ENCODE assay signal across 9 mouse cellular contexts in genomic region chr4:154961911-154962310, GRCm38 (mm10). TPM values are rescaled to one million over a fixed set of nuclear protein-coding genes. Genes with fewer than 3 reads are reported as not detected.
DNase-seq lines count a peak whose midpoint lies in the region; ATAC-seq and TF ChIP-seq lines count a peak whose summit lies in the region.
"Had no signal": no experiment of that assay in that cellular context is flagged by ENCODE, and none has a peak within 500 bp of the region (broad histone marks: within the 10 kb centered on the region; RNA-seq: fewer than 3 reads in every experiment).

No protein-coding gene starts in this region.

- no peaks in the 10 kb centered on the region for H3K9me3 ChIP-seq in kidney, postnatal 0 days (replicated peaks; ENCODE audit: low read length)
- H3K9me3 ChIP-seq in heart, embryonic 15.5 days (replicated peaks) = no peaks in the 10 kb centered on the region
- H3K9me3 ChIP-seq in lung, embryonic 15.5 days = no peaks in the 10 kb centered on the region

- ATAC-seq in kidney, postnatal 0 days (replicated peaks; ENCODE audit: low FRiP score, low read depth) = no peak
- ATAC-seq in heart, embryonic 15.5 days (replicated peaks; ENCODE audit: insufficient number of reproducible peaks, insufficient read depth, low FRiP score, low read depth) = no peak
- no peak for ATAC-seq in lung, embryonic 15.5 days (ENCODE audit: borderline replicate concordance, extremely low read depth, low FRiP score, low TSS enrichment)
- no peak for ATAC-seq in megakaryocyte-erythroid progenitor cell, adult 5-6 weeks (replicated peaks; ENCODE audit: low FRiP score, low TSS enrichment, poor library complexity, severe bottlenecking)

- no peak for DNase-seq in kidney, postnatal 0 days (ENCODE audit: low spot score)
- no peak for DNase-seq in kidney, adult 8-10 months
- peak; percentile 79 to 80 for DNase-seq in spleen, adult 18-20 months
- no peak for DNase-seq in Muller cell, postnatal 12 days (ENCODE audit: inconsistent ontology term)
- no peak for DNase-seq in right cerebral cortex, adult 2 months (ENCODE audit: low spot score in 2 of 2)

- TF ChIP-seq CTCF in kidney, postnatal 0 days (IDR thresholded peaks at IDR 0.05; ENCODE audit: low read depth) = no peak

- no peak overlapping the region for H3K27ac ChIP-seq in kidney, postnatal 0 days
- H3K27ac ChIP-seq in heart, embryonic 15.5 days = no peak overlapping the region
- H3K27ac ChIP-seq in lung, embryonic 15.5 days = no peak overlapping the region
- H3K27ac ChIP-seq: macrophage had no signal

- peaks cover 41% of the 10 kb centered on the region for H3K27me3 ChIP-seq in kidney, postnatal 0 days (ENCODE audit: insufficient read depth, low read length)
- H3K27me3 ChIP-seq in heart, embryonic 15.5 days = peaks cover 65% of the 10 kb centered on the region
- peaks cover 67% of the 10 kb centered on the region for H3K27me3 ChIP-seq in lung, embryonic 15.5 days

- H3K9ac ChIP-seq in kidney, postnatal 0 days (ENCODE audit: low read depth, low read length) = 0 out of 2 replicates have a peak overlapping the region, but pooled peaks have one; percentile 46
- no peak overlapping the region for H3K9ac ChIP-seq in heart, embryonic 15.5 days
- no peak overlapping the region for H3K9ac ChIP-seq in lung, embryonic 15.5 days

- H3K4me3 ChIP-seq in kidney, postnatal 0 days (replicated peaks; ENCODE audit: low read depth, low read length) = peak overlapping the region; percentile 42
- H3K4me3 ChIP-seq in heart, embryonic 15.5 days = peak overlapping the region; percentile 49; the same call in 1 of the 2 replicates
- peak overlapping the region; percentile 36; the same call in 1 of the 2 replicates for H3K4me3 ChIP-seq in lung, embryonic 15.5 days

- peaks cover 32% of the 10 kb centered on the region for H3K4me1 ChIP-seq in kidney, postnatal 0 days (replicated peaks; ENCODE audit: insufficient read depth, low read length)
- peaks cover 62% of the 10 kb centered on the region for H3K4me1 ChIP-seq in heart, embryonic 15.5 days (replicated peaks)
- H3K4me1 ChIP-seq in lung, embryonic 15.5 days = peaks cover 67% of the 10 kb centered on the region

- H3K36me3 ChIP-seq in kidney, postnatal 0 days (ENCODE audit: insufficient read depth, low read length) = 0 out of 2 replicates have a peak, but pooled peaks cover 4% of the 10 kb centered on the region
- peaks cover 6% of the 10 kb centered on the region; the same call in 1 of the 2 replicates for H3K36me3 ChIP-seq in heart, embryonic 15.5 days
- H3K36me3 ChIP-seq in lung, embryonic 15.5 days = no peaks in the 10 kb centered on the region

- peak overlapping the region; percentile 82 for H3K4me2 ChIP-seq in kidney, postnatal 0 days (ENCODE audit: low read length)
- H3K4me2 ChIP-seq in heart, embryonic 15.5 days = peak overlapping the region; percentile 91
- H3K4me2 ChIP-seq in lung, embryonic 15.5 days = peak overlapping the region; percentile 69

- WGBS in kidney, postnatal 0 days = 27% methylated on average over 13 of the region's 13 CpGs
- 41% methylated on average over 13 of the region's 13 CpGs for WGBS in heart, embryonic 15.5 days
- 32% methylated on average over 13 of the region's 13 CpGs for WGBS in lung, embryonic 15.5 days

RNA-seq across cellular contexts. Expression of gene Hes5, which starts 1.2 kb away (rescaled TPM):
- polyA plus RNA-seq in kidney, postnatal 0 days (2015; fragmentation: Nextera tagmentation; extraction: Ambion mirVana) = 5.8 and 6.2 TPM in 2 replicates
- 0.49 and 0.77 TPM in 2 replicates for polyA plus RNA-seq in heart, embryonic 15.5 days (2015; fragmentation: Nextera tagmentation; extraction: Ambion mirVana)
- polyA plus RNA-seq in lung, embryonic 15.5 days (2015; fragmentation: Nextera tagmentation; extraction: Ambion mirVana) = 0.29 and 0.69 TPM in 2 replicates
- total RNA-seq in megakaryocyte-erythroid progenitor cell, adult 5-6 weeks (2014; fragmentation: Nextera tagmentation) = not detected in 2 replicates
- not detected in 2 replicates for total RNA-seq in megakaryocyte-erythroid progenitor cell, adult 5-6 weeks (2017)
- polyA plus RNA-seq: macrophage had no signal

RNA-seq across cellular contexts. Expression of gene Pank4, which starts 2.0 kb away (rescaled TPM):
- 30.4 TPM in 2 replicates for polyA plus RNA-seq in kidney, postnatal 0 days (2015; fragmentation: Nextera tagmentation; extraction: Ambion mirVana)
- polyA plus RNA-seq in heart, embryonic 15.5 days (2015; fragmentation: Nextera tagmentation; extraction: Ambion mirVana) = 36.6 and 44.5 TPM in 2 replicates
- polyA plus RNA-seq in lung, embryonic 15.5 days (2015; fragmentation: Nextera tagmentation; extraction: Ambion mirVana) = 48.0 and 51.0 TPM in 2 replicates
- total RNA-seq in megakaryocyte-erythroid progenitor cell, adult 5-6 weeks (2014; fragmentation: Nextera tagmentation) = 71.5 and 97.3 TPM in 2 replicates
- total RNA-seq in megakaryocyte-erythroid progenitor cell, adult 5-6 weeks (2017) = 34.6 and 35.9 TPM in 2 replicates

RNA-seq across cellular contexts. Expression of gene Tnfrsf14, which starts 33.5 kb away (rescaled TPM):
- 0.75 and 1.3 TPM in 2 replicates for polyA plus RNA-seq in kidney, postnatal 0 days (2015; fragmentation: Nextera tagmentation; extraction: Ambion mirVana)
- 0.57 and 1.2 TPM in 2 replicates for polyA plus RNA-seq in heart, embryonic 15.5 days (2015; fragmentation: Nextera tagmentation; extraction: Ambion mirVana)
- polyA plus RNA-seq in lung, embryonic 15.5 days (2015; fragmentation: Nextera tagmentation; extraction: Ambion mirVana) = 1.3 and 1.9 TPM in 2 replicates
- 133 and 270 TPM in 2 replicates for total RNA-seq in megakaryocyte-erythroid progenitor cell, adult 5-6 weeks (2014; fragmentation: Nextera tagmentation)
- total RNA-seq in megakaryocyte-erythroid progenitor cell, adult 5-6 weeks (2017) = 78.8 and 149 TPM in 2 replicates

Comparison
In these comparisons a context has a peak if more than half of its experiments do, and no peak if none do; other contexts are left out.
1. DNase-seq: peak in spleen, adult 18-20 months (2 of 2); none in kidney, postnatal 0 days (single experiment), kidney, adult 8-10 months (0 of 2), Muller cell, postnatal 12 days (single experiment) and right cerebral cortex, adult 2 months (0 of 2).
2. Peak in every context shown above with its lines, with median percentiles within 50 percentile points of each other: H3K4me2 ChIP-seq and H3K4me3 ChIP-seq.